Mouse (Mus musculus) liver, embryonic 16.5 days (tissue): ENCODE measurements around the gene Rfx8. TPM values are rescaled to one million over a fixed set of nuclear protein-coding genes. Genes with fewer than 3 reads are reported as not detected.

Experiments used
- ATAC-seq: fragments of 200-750 bp; cut with Nextera tagmentation; 2 replicates; pipeline ENCODE4 v1.8.0; 2017; ENCODE audit warnings: low read depth, mild to moderate bottlenecking, moderate number of reproducible peaks, moderate library complexity
- H3K27ac ChIP-seq: fragments of 300-500 bp; sonication (generic); 2 replicates; pipeline ENCODE4 v1.5.1; 2014; ENCODE audit warnings: mild to moderate bottlenecking, low read length
- H3K27me3 ChIP-seq: fragments of 300-500 bp; sonication (generic); 2 replicates; pipeline ENCODE4 v1.6.1; 2014; ENCODE audit warnings: low read depth, low read length, mixed read lengths; ENCODE audit not compliant: control insufficient read depth, insufficient read depth
- H3K36me3 ChIP-seq: fragments of 300-500 bp; sonication (generic); 2 replicates; pipeline ENCODE4 v1.6.1; 2014; ENCODE audit warnings: mild to moderate bottlenecking; ENCODE audit not compliant: control insufficient read depth, insufficient read depth
- H3K4me1 ChIP-seq: fragments of 300-500 bp; sonication (generic); 2 replicates; pipeline ENCODE4 v1.6.1; 2014; ENCODE audit warnings: low read depth, low read length, mixed read lengths; ENCODE audit not compliant: control insufficient read depth
- H3K4me2 ChIP-seq: fragments of 300-500 bp; sonication (generic); 2 replicates; pipeline ENCODE4 v1.6.1; 2014; ENCODE audit warnings: low read depth, low read length, mixed read lengths
- H3K4me3 ChIP-seq: fragments of 300-500 bp; sonication (generic); 2 replicates; pipeline ENCODE4 v1.5.1; 2014; ENCODE audit warnings: low read depth, mild to moderate bottlenecking, low read length
- H3K9ac ChIP-seq: fragments of 300-500 bp; sonication (generic); 2 replicates; pipeline ENCODE4 v1.6.1; 2014; ENCODE audit warnings: low read depth, low read length
- H3K9me3 ChIP-seq: fragments of 300-500 bp; sonication (generic); replicated peaks from 2 replicates; pipeline ENCODE4 v1.6.1; 2016; ENCODE audit warnings: low read length; ENCODE audit not compliant: control insufficient read depth
- WGBS: fragments of 180-500 bp; shearing (Covaris S2); extraction: QIAGEN DNeasy Blood & Tissue Kit; methylation state at CpG from one replicate; pipeline ENCODE4 v1.1.7; 2014; ENCODE audit not compliant: insufficient replicate concordance; 5-methylcytosine and 5-hydroxymethylcytosine counted together
- polyA plus RNA-seq: library from polyadenylated mRNA; unstranded; fragments of >200 nt; fragmentation: Nextera tagmentation; extraction: Ambion mirVana; gene quantifications from 2 replicates; pipeline ENCODE4 v1.2.1, GENCODE M21; 2015

The Rfx8 gene
- polyA plus RNA-seq, 1 experiment from 2014 or later: 0.14 TPM

- H3K27me3 ChIP-seq: peaks cover 35% of the 10 kb centered on the region
- H3K36me3 ChIP-seq: no peaks in the 10 kb centered on the region
- ATAC-seq: peak; percentile 64
- no peaks in the 10 kb centered on the region for H3K9me3 ChIP-seq
- no peak overlapping the region for H3K27ac ChIP-seq
- no peaks in the 10 kb centered on the region for H3K4me1 ChIP-seq
- WGBS: under 1% methylated on average over 73 of the region's 73 CpGs
- peak overlapping the region; percentile 73 for H3K4me2 ChIP-seq
- H3K9ac ChIP-seq: no peak overlapping the region
- peak overlapping the region; percentile 45 for H3K4me3 ChIP-seq
These were observed 70.2 kb downstream of the Rfx8 start for GRCm38 (mm10) chr1:39650435-39651240.

GRCm38 (mm10) chr1:39649691-39650434 lies 70.9 kb downstream of the Rfx8 start:
- no peak overlapping the region for H3K9ac ChIP-seq
- peaks cover 35% of the 10 kb centered on the region for H3K27me3 ChIP-seq
- no peaks in the 10 kb centered on the region for H3K36me3 ChIP-seq
- WGBS: 19% methylated on average over 17 of the region's 17 CpGs
- no peak overlapping the region for H3K27ac ChIP-seq
- ATAC-seq: no peak
- H3K4me2 ChIP-seq: peak overlapping the region; percentile 73
- H3K9me3 ChIP-seq: no peaks in the 10 kb centered on the region
- peak overlapping the region; percentile 45 for H3K4me3 ChIP-seq
- H3K4me1 ChIP-seq: no peaks in the 10 kb centered on the region

GRCm38 (mm10) chr1:39648584-39648983 lies 72.2 kb downstream of the Rfx8 start:
- no peak overlapping the region for H3K4me3 ChIP-seq
- no peaks in the 10 kb centered on the region for H3K4me1 ChIP-seq
- H3K27me3 ChIP-seq: peaks cover 35% of the 10 kb centered on the region
- no peak overlapping the region for H3K4me2 ChIP-seq
- no peak overlapping the region for H3K27ac ChIP-seq
- no peaks in the 10 kb centered on the region for H3K36me3 ChIP-seq
- WGBS: 76% methylated on average over 7 of the region's 7 CpGs
- H3K9me3 ChIP-seq: no peaks in the 10 kb centered on the region
- H3K9ac ChIP-seq: no peak overlapping the region
- ATAC-seq: no peak

GRCm38 (mm10) chr1:39645905-39646759 lies 74.7 kb downstream of the Rfx8 start:
- Histone ChIP-seq H3K9me3 (no peaks in the 10 kb centered on the region), H3K4me1 (no peaks in the 10 kb centered on the region), H3K4me2 (no peak overlapping the region), H3K36me3 (no peaks in the 10 kb centered on the region), H3K27ac (no peak overlapping the region), H3K27me3 (peaks cover 24% of the 10 kb centered on the region), H3K9ac (no peak overlapping the region), H3K4me3 (no peak overlapping the region)
- 61% methylated on average over 8 of the region's 8 CpGs for WGBS
- ATAC-seq: no peak

- Histone ChIP-seq H3K27me3 (peaks cover 8% of the 10 kb centered on the region), H3K9ac (no peak overlapping the region), H3K4me1 (no peaks in the 10 kb centered on the region), H3K27ac (no peak overlapping the region), H3K4me2 (no peak overlapping the region), H3K36me3 (no peaks in the 10 kb centered on the region), H3K9me3 (no peaks in the 10 kb centered on the region), H3K4me3 (no peak overlapping the region)
- 37% methylated on average over 1 of the region's 1 CpGs for WGBS
- no peak for ATAC-seq
These were observed 76.5 kb downstream of the Rfx8 start for GRCm38 (mm10) chr1:39644333-39644732.

GRCm38 (mm10) chr1:39641667-39642066 lies 79.1 kb downstream of the Rfx8 start:
- Histone ChIP-seq H3K36me3 (no peaks in the 10 kb centered on the region), H3K27ac (no peak overlapping the region), H3K4me2 (no peak overlapping the region), H3K4me1 (no peaks in the 10 kb centered on the region; the same call in 1 of the 2 replicates), H3K4me3 (no peak overlapping the region), H3K27me3 (no peaks in the 10 kb centered on the region), H3K9me3 (no peaks in the 10 kb centered on the region), H3K9ac (no peak overlapping the region)
- ATAC-seq: no peak
- 73% methylated on average over 7 of the region's 7 CpGs for WGBS

GRCm38 (mm10) chr1:39637139-39637538 lies 83.7 kb downstream of the Rfx8 start:
- 35% methylated on average over 8 of the region's 8 CpGs for WGBS
- ATAC-seq: no peak
- no peak overlapping the region for H3K4me2 ChIP-seq

GRCm38 (mm10) chr1:39636660-39637059 lies 84.1 kb downstream of the Rfx8 start:
- Histone ChIP-seq H3K9ac (no peak overlapping the region), H3K36me3 (no peaks in the 10 kb centered on the region), H3K4me1 (no peaks in the 10 kb centered on the region; the same call in 1 of the 2 replicates), H3K27me3 (no peaks in the 10 kb centered on the region), H3K4me3 (no peak overlapping the region), H3K27ac (no peak overlapping the region), H3K9me3 (no peaks in the 10 kb centered on the region), H3K4me2 (no peak overlapping the region)
- WGBS: 10% methylated on average over 5 of the region's 5 CpGs
- peak; percentile 51; the same call in 1 of the 2 replicates for ATAC-seq

More at GRCm38 (mm10) chr1:39637139-39637538, 83.7 kb downstream of the Rfx8 start:
- Histone ChIP-seq H3K4me1 (no peaks in the 10 kb centered on the region; the same call in 1 of the 2 replicates), H3K27ac (no peak overlapping the region), H3K36me3 (no peaks in the 10 kb centered on the region), H3K9me3 (no peaks in the 10 kb centered on the region), H3K4me3 (no peak overlapping the region), H3K9ac (no peak overlapping the region), H3K27me3 (no peaks in the 10 kb centered on the region)
